Comparison of ENCODE assay signal across 27 mouse cellular contexts in genomic region chr10:116977858-116978257, GRCm38 (mm10). TPM values are rescaled to one million over a fixed set of nuclear protein-coding genes. Genes with fewer than 3 reads are reported as not detected.
DNase-seq lines count a peak whose midpoint lies in the region; ATAC-seq and TF ChIP-seq lines count a peak whose summit lies in the region.
"Had no signal": no experiment of that assay in that cellular context is flagged by ENCODE, and none has a peak within 500 bp of the region (broad histone marks: within the 10 kb centered on the region; RNA-seq: fewer than 3 reads in every experiment).

No protein-coding gene starts in this region.

- H3K9ac ChIP-seq in MEL (ENCODE audit: control insufficient read depth, low read depth, low read length, poor library complexity, severe bottlenecking): no peak overlapping the region
- no peak overlapping the region for H3K9ac ChIP-seq in kidney, postnatal 0 days (ENCODE audit: low read depth, low read length)
- H3K9ac ChIP-seq: embryonic facial prominence, embryonic 13.5 days; forebrain, embryonic 13.5 days; forebrain, postnatal 0 days; hindbrain, embryonic 13.5 days had no signal

- H3K79me2 ChIP-seq in MEL (ENCODE audit: control insufficient read depth, insufficient read depth, low read length, poor library complexity): no peaks in the 10 kb centered on the region

- H3K27me3 ChIP-seq in MEL (ENCODE audit: control insufficient read depth in 1 of 2, insufficient read depth in 2 of 2, low read length in 2 of 2): peaks cover 0 to 2% of the 10 kb centered on the region in 2 experiments; a peak in 1 of 4 replicates
- no peaks in the 10 kb centered on the region for H3K27me3 ChIP-seq in kidney, postnatal 0 days (ENCODE audit: insufficient read depth, low read length)
- H3K27me3 ChIP-seq: embryonic facial prominence, embryonic 13.5 days; forebrain, embryonic 13.5 days; hindbrain, embryonic 13.5 days; Patski had no signal

- intact Hi-C loops in heart, postnatal 14 days (cut with DNase I): no loop called here
- intact Hi-C loops in left cerebral cortex, adult 2 months (cut with DNase I): no loop called here

- 65% methylated on average over 2 of the region's 2 CpGs for WGBS in kidney, postnatal 0 days

- TF ChIP-seq RAD21 in MEL (IDR thresholded peaks at IDR 0.05; ENCODE audit: low read depth, low read length): no peak

- H3K27ac ChIP-seq in MEL (ENCODE audit: control insufficient read depth, low read depth, low read length): no peak overlapping the region
- peak overlapping the region; percentile 75 for H3K27ac ChIP-seq in kidney, postnatal 0 days
- H3K27ac ChIP-seq in left cerebral cortex, adult 2 months: no peak overlapping the region
- H3K27ac ChIP-seq: embryonic facial prominence, embryonic 13.5 days; forebrain, embryonic 13.5 days; gastrocnemius, adult 2 months; heart, embryonic 10.5 days; hindbrain, embryonic 13.5 days; hindbrain, postnatal 0 days had no signal

- H3K4me1 ChIP-seq in MEL (ENCODE audit: control insufficient read depth in 1 of 2, insufficient read depth in 2 of 2, low read length in 2 of 2): no peaks in the 10 kb centered on the region
- H3K4me1 ChIP-seq in kidney, postnatal 0 days (replicated peaks; ENCODE audit: insufficient read depth, low read length): 0 out of 2 replicates have a peak, but pooled peaks cover 4% of the 10 kb centered on the region
- H3K4me1 ChIP-seq: embryonic facial prominence, embryonic 13.5 days; forebrain, embryonic 13.5 days; hindbrain, embryonic 13.5 days had no signal

- no peak for TF ChIP-seq CTCF in MEL (IDR thresholded peaks at IDR 0.05 in 2 of 3, conservative IDR thresholded peaks at IDR 0.05 in 1 of 3; ENCODE audit: control insufficient read depth in 1 of 3, insufficient read depth in 1 of 3, low read depth in 2 of 3, low read length in 3 of 3, poor library complexity in 1 of 3, severe bottlenecking in 1 of 3)
- no peak for TF ChIP-seq CTCF in kidney, postnatal 0 days (IDR thresholded peaks at IDR 0.05; ENCODE audit: low read depth)
- no peak for TF ChIP-seq CTCF in left cerebral cortex, adult 2 months (IDR thresholded peaks at IDR 0.05)

- no peaks in the 10 kb centered on the region for H3K9me3 ChIP-seq in MEL (replicated peaks; ENCODE audit: insufficient read depth, low read length)
- no peaks in the 10 kb centered on the region for H3K9me3 ChIP-seq in kidney, postnatal 0 days (replicated peaks; ENCODE audit: low read length)
- H3K9me3 ChIP-seq: embryonic facial prominence, embryonic 13.5 days; forebrain, embryonic 13.5 days; heart, embryonic 10.5 days; hindbrain, embryonic 13.5 days had no signal

- TF ChIP-seq EP300 in MEL (IDR thresholded peaks at IDR 0.05; ENCODE audit: low read depth in 1 of 2, low read length in 2 of 2): no peak

- TF ChIP-seq POLR2A in MEL (IDR thresholded peaks at IDR 0.05; ENCODE audit: control insufficient read depth in 1 of 2, insufficient read depth in 1 of 2, low read depth in 1 of 2, low read length in 2 of 2, poor library complexity in 1 of 2): no peak

- ATAC-seq in kidney, postnatal 0 days (replicated peaks; ENCODE audit: low FRiP score, low read depth): peak; percentile 48; the same call in 1 of the 2 replicates
- ATAC-seq: activated CD4-positive, CD25-positive, alpha-beta regulatory T cell, adult 4 months; forebrain, embryonic 13.5 days; forebrain, postnatal 0 days; hindbrain, postnatal 0 days; Patski had no signal

- no peak overlapping the region for H3K4me3 ChIP-seq in MEL (ENCODE audit: control insufficient read depth in 1 of 2, insufficient read depth in 1 of 2, low read depth in 2 of 2, low read length in 2 of 2)
- H3K4me3 ChIP-seq in kidney, postnatal 0 days (replicated peaks; ENCODE audit: low read depth, low read length): no peak overlapping the region
- no peak overlapping the region for H3K4me3 ChIP-seq in left cerebral cortex, adult 2 months
- H3K4me3 ChIP-seq: embryonic facial prominence, embryonic 13.5 days; forebrain, embryonic 13.5 days; gastrocnemius, adult 2 months; heart, embryonic 10.5 days; hindbrain, embryonic 13.5 days had no signal

- DNase-seq in heart, adult 11 months: peak; percentile 74
- no peak for DNase-seq in heart, postnatal 14 days
- no peak for DNase-seq in MEL (ENCODE audit: low read depth, low spot score)
- no peak for DNase-seq in kidney, postnatal 0 days (ENCODE audit: low spot score)
- peak; percentile 54 to 74 for DNase-seq in kidney, postnatal 36 days
- no peak for DNase-seq in gastrocnemius, postnatal 25 days
- DNase-seq in left cerebral cortex, adult 2 months (ENCODE audit: extremely low spot score in 1 of 2, low spot score in 2 of 2): no peak
- DNase-seq: adrenal gland, postnatal 14 days; B cell, adult 2 months; cerebellum, adult 11-12 months; cerebellum, adult 9-11 months; cerebellum, postnatal 36 days; forebrain, postnatal 0 days; gastrocnemius, adult 2 months; gastrocnemius, postnatal 36 days; heart, adult 18-20 months; heart, postnatal 10 days had no signal

- no peak overlapping the region for H3K4me2 ChIP-seq in kidney, postnatal 0 days (ENCODE audit: low read length)
- H3K4me2 ChIP-seq: embryonic facial prominence, embryonic 13.5 days; forebrain, embryonic 13.5 days; hindbrain, embryonic 13.5 days had no signal

- no peaks in the 10 kb centered on the region for H3K36me3 ChIP-seq in MEL (ENCODE audit: control insufficient read depth in 1 of 2, insufficient read depth in 2 of 2, low read length in 2 of 2)
- H3K36me3 ChIP-seq in kidney, postnatal 0 days (ENCODE audit: insufficient read depth, low read length): no peaks in the 10 kb centered on the region
- H3K36me3 ChIP-seq: embryonic facial prominence, embryonic 13.5 days; heart, embryonic 10.5 days; hindbrain, embryonic 13.5 days had no signal

TF ChIP-seq in MEL, 35 proteins besides CTCF, POLR2A, EP300 and RAD21:
- no peak for TF ChIP-seq MAX (IDR thresholded peaks at IDR 0.05; ENCODE audit: low read length)
- peak; percentile 93 for TF ChIP-seq TBP (IDR thresholded peaks at IDR 0.05; ENCODE audit: low read depth, low read length)
- no peak for TF ChIP-seq SMC3 (IDR thresholded peaks at IDR 0.05; ENCODE audit: low read depth, low read length)
- no peak for TF ChIP-seq ZKSCAN1 (IDR thresholded peaks at IDR 0.05; ENCODE audit: low read depth, low read length)
- TF ChIP-seq KAT2A (conservative IDR thresholded peaks at IDR 0.05; ENCODE audit: low read depth, low read length): no peak

RNA-seq across cellular contexts. Expression of gene Gm10271, which starts 5.4 kb away (rescaled TPM):
- not detected for total RNA-seq in heart, postnatal 14 days (2021)
- not detected in 2 replicates for total RNA-seq in MEL (2012; rRNA removed)
- not detected for polyA plus RNA-seq in MEL (2012; ENCODE audit: insufficient read depth in 1 of 2, insufficient read length in 2 of 2, low read depth in 1 of 2, low replicate concordance in 2 of 2, missing spikeins in 1 of 2)
- polyA plus RNA-seq in kidney, postnatal 0 days (2015; fragmentation: Nextera tagmentation; extraction: Ambion mirVana): not detected in 2 replicates
- not detected for total RNA-seq in gastrocnemius, postnatal 25 days (2021)
- not detected for total RNA-seq in left cerebral cortex, adult 2 months (2021)
- total RNA-seq: adrenal gland, adult 18-20 months; adrenal gland, postnatal 14 days; forebrain, postnatal 0 days; gastrocnemius, adult 2 months; gastrocnemius, postnatal 36 days; heart, adult 18-20 months; heart, postnatal 10 days; hematopoietic stem cell, adult 5-6 weeks; hindbrain, postnatal 0 days had no signal
- polyA plus RNA-seq: activated CD4-positive, CD25-positive, alpha-beta regulatory T cell, adult 4 months; embryonic facial prominence, embryonic 13.5 days; forebrain, embryonic 13.5 days; forebrain, postnatal 0 days; heart, embryonic 10.5 days; heart, embryonic 14.5 days; hindbrain, embryonic 13.5 days; hindbrain, postnatal 0 days; Patski had no signal

RNA-seq across cellular contexts. Expression of gene Best3, which starts 8.3 kb away (rescaled TPM):
- 1 to 10 TPM; 2.5 TPM for total RNA-seq in heart, postnatal 14 days (2021)
- not detected in 2 replicates for total RNA-seq in MEL (2012; rRNA removed)
- not detected for polyA plus RNA-seq in MEL (2012; ENCODE audit: insufficient read depth in 1 of 2, insufficient read length in 2 of 2, low read depth in 1 of 2, low replicate concordance in 2 of 2, missing spikeins in 1 of 2)
- 0.11 and 0.22 TPM in 2 replicates for polyA plus RNA-seq in kidney, postnatal 0 days (2015; fragmentation: Nextera tagmentation; extraction: Ambion mirVana)
- 10 to 100 TPM; 18.2 to 18.6 TPM for total RNA-seq in gastrocnemius, postnatal 25 days (2021)
- under 1 TPM; 0.12 to 0.29 TPM for total RNA-seq in left cerebral cortex, adult 2 months (2021)
- total RNA-seq: forebrain, postnatal 0 days; hematopoietic stem cell, adult 5-6 weeks had no signal
- polyA plus RNA-seq: activated CD4-positive, CD25-positive, alpha-beta regulatory T cell, adult 4 months; Patski had no signal

RNA-seq across cellular contexts. Expression of gene Rab3ip, which starts 27.3 kb away (rescaled TPM):
- 10 to 100 TPM; 78.8 to 87.1 TPM for total RNA-seq in heart, postnatal 14 days (2021)
- total RNA-seq in MEL (2012; rRNA removed): 15.2 and 16.8 TPM in 2 replicates
- 10 to 100 TPM in 1 of 2 experiments, not detected in 1; 23.2 TPM for polyA plus RNA-seq in MEL (2012; ENCODE audit: insufficient read depth in 1 of 2, insufficient read length in 2 of 2, low read depth in 1 of 2, low replicate concordance in 2 of 2, missing spikeins in 1 of 2)
- 173 and 176 TPM in 2 replicates for polyA plus RNA-seq in kidney, postnatal 0 days (2015; fragmentation: Nextera tagmentation; extraction: Ambion mirVana)
- total RNA-seq in gastrocnemius, postnatal 25 days (2021): 10 to 100 TPM; 20.3 to 22.9 TPM
- total RNA-seq in left cerebral cortex, adult 2 months (2021): 10 to 100 TPM; 42.6 to 47.3 TPM

Comparison
In these comparisons a context has a peak if more than half of its experiments do, and no peak if none do; other contexts are left out.
1. DNase-seq: peak in heart, adult 11 months (single experiment) and kidney, postnatal 36 days (2 of 2); none in heart, postnatal 14 days (0 of 2), MEL (single experiment), kidney, postnatal 0 days (single experiment), gastrocnemius, postnatal 25 days (single experiment) and left cerebral cortex, adult 2 months (0 of 2).
2. RNA of gene Best3, which starts 8.3 kb away (total RNA-seq): 18.2 to 18.6 TPM in gastrocnemius, postnatal 25 days; 2.5 TPM in heart, postnatal 14 days, 0.12 to 0.29 TPM in left cerebral cortex, adult 2 months and not detected in MEL; every median in the first group is over 4 times any median in the second.